Mouse (Mus musculus): ENCODE data around the gene Map2k1.

The Map2k1 gene

DNA sequence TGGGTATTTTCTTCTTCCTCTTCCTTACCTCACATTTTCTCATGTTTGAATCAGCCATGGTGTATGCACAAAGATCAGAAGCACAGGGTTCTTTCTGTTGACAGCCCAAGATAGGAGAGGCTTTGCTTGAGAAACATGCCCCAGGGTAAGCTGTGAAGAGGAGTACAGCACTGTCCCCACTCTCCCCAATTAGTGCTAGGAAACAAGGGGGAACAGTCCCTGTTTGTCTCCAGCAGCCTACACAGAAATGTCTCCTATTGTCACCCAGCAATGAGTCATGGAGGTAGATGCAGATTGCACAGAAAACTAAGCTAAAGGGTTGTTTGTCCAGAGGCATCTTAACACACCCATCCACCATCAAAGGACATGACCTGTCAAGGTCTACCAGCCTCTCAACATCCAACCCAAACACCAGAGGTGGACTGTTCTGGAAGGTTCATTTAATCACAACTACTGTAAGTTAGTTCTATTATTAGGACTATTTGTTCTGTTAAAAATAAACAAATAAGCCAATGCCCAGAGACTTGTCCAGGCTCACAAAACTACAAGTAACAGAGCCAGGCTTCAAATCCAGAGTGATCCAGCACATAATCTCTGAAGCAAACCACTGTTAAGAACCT is 3.2 kb downstream of the Map2k1 start:
- in situ Hi-C loops (cut with MboI, MseI): no loop called here

GRCm38 (mm10) chr9:64249371-64249770 is 4.1 kb downstream of the Map2k1 start:
- in situ Hi-C loops (cut with MboI, MseI): no loop called here

- in situ Hi-C loops (cut with MboI, MseI): no loop called here
These were observed 11.0 kb downstream of the Map2k1 start for GRCm38 (mm10) chr9:64242381-64242831.

DNA sequence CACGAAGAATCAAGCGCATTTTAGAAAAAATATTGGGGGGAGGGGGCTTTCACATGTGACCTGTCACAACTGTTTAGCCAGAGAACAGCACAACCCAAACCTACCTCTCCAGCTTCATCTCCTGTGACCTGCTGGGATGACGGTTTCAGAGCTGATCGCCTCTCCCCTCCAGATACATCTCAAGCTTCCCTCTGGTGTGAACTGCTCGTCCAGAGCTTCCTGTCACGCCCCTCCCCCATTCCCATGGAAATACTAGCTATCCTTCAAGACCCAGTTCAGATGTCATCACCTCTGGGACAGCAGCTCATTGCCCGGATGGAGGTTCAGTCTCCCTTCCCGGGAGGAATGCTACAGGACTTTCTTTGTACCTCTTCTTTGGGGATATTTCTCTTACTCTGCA is 12.8 kb downstream of the Map2k1 start:
- in situ Hi-C loops (cut with MboI, MseI): no loop called here

- in situ Hi-C loops (cut with MboI, MseI): no loop called here
These were observed 13.3 kb downstream of the Map2k1 start for GRCm38 (mm10) chr9:64240116-64240515.

- in situ Hi-C loops (cut with MboI, MseI): no loop called here
These were observed 17.4 kb downstream of the Map2k1 start for GRCm38 (mm10) chr9:64236056-64236455.

DNA sequence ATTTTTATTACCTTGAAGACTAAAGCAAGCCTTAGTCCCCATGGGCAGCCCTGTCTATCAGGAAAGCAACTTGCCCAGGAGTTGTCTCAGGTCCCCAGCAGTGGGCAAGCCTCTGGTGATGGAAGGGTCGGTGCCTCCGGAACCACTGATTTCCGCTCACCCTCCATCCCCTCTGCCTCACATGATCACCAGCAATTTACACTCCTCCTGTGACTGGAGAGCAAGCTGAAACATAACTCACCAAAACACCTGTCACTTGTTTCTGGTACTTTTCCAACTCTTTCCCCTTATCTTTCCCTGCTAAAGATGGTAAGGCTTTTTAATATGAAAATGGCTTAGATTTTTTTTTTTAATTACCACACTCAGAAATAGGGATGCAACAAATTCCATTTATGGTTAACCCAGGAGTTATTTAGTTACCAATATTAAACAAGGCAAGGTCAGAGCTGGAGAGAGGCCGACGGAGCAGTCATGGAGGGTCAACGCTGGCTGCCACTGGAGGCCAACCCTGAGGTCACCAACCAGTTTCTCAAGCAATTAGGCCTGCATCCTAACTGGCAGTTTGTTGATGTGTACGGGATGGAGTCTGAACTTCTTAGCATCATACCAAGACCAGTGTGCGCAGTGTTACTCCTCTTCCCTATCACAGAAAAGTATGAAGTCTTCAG is 18.5 kb downstream of the Map2k1 start, which contains the start of gene Uchl4:
Gene Uchl4 (plus strand): TSS at position 434 of the 668 bp plus-strand sequence.
- in situ Hi-C loops (cut with MboI, MseI): no loop called here

DNA sequence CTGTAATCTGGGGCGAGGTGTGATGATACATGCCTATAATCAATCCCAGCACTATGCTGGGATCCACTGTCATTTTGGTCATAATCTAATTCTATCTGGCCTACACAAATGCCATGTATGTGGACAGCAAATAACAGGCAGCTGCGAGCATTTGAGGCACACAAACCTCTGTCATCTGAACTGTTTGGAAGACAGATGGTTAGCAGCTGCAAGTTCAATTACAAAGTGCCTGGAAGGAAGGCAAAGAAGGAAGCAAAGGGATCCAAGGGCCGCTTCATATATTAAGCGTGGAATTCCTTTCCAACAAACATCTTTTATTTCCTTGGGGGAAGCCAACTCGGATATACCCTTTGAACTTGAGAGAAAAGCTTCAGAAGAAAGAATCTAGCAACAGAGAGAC is 19.8 kb downstream of the Map2k1 start:
- in situ Hi-C loops (cut with MboI, MseI): no loop called here

GRCm38 (mm10) chr9:64232257-64232957 is 21.0 kb downstream of the Map2k1 start:
- in situ Hi-C loops (cut with MboI, MseI): no loop called here

DNA sequence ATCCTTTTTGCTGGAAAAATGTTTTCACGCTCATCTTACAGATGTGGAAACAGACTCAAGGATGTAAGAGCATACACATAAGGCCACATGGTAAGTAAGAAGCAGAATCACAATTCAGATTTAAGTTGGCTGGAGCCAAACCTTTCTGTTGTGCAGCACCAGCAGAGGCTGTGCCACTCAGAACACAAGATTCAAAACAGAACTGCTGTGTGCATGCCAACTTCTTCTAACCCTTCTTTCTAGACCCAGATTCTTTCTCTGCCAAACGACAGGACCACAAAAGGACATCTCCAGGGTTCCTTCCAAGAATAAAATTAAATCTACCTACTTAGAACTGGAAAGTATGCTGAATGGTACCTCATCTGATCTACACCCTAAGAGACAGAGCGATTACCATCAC is 21.8 kb downstream of the Map2k1 start:
- in situ Hi-C loops (cut with MboI, MseI): no loop called here

- in situ Hi-C loops (cut with MboI, MseI): no loop called here
These were observed 22.3 kb downstream of the Map2k1 start for GRCm38 (mm10) chr9:64231171-64231570.

DNA sequence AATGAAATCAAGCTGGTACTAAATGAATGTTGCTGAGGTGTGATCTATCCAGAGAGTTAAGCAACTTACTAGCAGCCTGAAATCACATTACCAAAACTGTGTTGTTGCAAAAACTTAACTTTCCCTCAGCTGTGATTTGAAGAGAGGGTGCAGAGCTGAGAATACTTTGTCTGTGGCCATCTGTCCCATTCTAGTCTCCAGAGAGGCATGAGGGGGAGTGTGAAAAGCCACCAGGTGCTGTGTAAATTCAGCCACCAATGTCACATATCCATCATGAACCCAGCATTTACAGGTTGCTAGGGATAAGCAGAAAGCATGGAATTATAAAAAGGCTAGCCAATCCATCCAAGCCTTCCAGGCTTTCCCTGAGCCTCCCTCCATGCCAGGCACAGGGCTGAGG is 24.5 kb downstream of the Map2k1 start:
- in situ Hi-C loops (cut with MboI, MseI): no loop called here

GRCm38 (mm10) chr9:64227736-64228135 is 25.7 kb downstream of the Map2k1 start:
- in situ Hi-C loops (cut with MboI, MseI): no loop called here

GRCm38 (mm10) chr9:64225805-64226204 is 27.6 kb downstream of the Map2k1 start:
- in situ Hi-C loops (cut with MboI, MseI): no loop called here

DNA sequence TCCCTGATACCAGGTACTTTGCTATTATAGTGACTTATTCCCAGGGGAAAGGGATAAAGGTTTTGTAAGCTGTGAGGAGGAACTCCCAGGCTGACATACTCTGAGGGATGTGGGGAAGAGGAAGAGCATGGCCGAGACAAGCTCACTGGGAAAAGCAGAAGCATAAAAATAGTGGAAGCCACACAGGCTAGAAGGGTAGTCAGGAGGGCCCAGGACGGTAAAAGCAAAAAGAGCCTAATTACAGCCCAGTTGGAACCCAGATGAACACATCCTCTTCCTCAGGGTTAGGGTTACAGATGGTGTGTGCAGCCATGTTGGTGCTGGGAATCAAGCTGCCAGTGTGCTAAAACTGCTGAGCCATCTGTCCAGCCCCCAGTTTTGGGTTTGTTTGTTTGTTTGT is 31.3 kb downstream of the Map2k1 start:
- in situ Hi-C loops (cut with MboI, MseI): no loop called here

DNA sequence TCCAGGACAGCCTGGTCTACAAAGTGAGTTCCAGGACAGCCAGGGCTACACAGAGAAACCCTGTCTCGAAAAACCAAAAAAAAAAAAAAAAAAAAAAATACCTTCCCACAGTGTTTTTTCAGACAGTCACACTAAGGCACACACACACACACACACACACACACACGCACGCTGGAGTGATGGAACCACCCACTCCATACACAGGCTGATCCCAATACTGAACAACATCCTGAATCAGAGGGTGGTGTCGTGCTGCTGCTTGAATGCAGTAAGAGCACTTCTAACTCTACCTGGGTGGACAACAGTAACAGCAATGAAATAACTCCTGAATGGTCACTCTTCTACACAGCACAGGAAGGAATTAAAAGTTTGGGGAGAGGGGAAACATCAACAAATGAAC is 32.0 kb downstream of the Map2k1 start:
- in situ Hi-C loops (cut with MboI, MseI): no loop called here

DNA sequence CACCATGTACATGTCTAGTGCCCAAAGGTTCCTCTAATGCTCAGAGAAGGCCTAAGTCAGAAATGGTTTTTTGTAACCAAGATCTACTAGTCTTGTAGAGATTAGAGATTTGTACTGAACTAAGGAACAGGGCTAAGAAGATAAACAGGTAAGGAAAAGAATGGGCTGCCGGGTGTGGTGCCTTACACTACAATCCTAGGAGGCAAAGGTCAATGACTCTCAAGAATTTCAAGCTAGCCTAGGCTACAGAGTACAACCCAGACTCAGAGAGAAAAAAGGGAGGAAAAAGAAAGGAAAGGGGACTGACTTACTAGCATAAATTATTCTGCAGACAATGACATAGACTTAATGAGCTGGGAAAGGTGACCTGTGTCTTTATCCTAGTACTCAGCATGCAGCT is 32.8 kb downstream of the Map2k1 start:
- in situ Hi-C loops (cut with MboI, MseI): no loop called here

GRCm38 (mm10) chr9:64219772-64220420 is 33.5 kb downstream of the Map2k1 start:
- in situ Hi-C loops (cut with MboI, MseI): no loop called here

GRCm38 (mm10) chr9:64219305-64219704 is 34.1 kb downstream of the Map2k1 start:
- in situ Hi-C loops (cut with MboI, MseI): no loop called here

GRCm38 (mm10) chr9:64217887-64218286 is 35.5 kb downstream of the Map2k1 start:
- in situ Hi-C loops (cut with MboI, MseI): no loop called here

DNA sequence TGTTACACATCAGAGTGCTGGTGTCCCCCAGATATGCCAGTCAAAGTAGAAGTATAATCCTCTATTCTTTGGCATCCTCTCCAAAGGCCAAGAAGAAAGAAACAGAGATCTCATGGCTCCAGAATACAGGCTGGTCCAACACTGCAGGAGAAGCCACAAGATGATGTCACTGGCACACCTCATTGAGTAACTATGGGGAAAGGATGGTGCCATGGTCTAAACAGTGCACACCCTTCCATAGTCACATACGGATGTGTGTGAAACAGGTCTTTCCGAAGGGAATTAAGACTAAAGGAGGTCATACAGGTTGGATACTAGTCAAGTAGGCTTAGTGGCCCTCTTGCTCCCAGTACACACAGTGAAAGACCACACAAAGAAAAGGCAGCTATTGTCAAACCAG is 36.8 kb downstream of the Map2k1 start:
- in situ Hi-C loops (cut with MboI, MseI): no loop called here

DNA sequence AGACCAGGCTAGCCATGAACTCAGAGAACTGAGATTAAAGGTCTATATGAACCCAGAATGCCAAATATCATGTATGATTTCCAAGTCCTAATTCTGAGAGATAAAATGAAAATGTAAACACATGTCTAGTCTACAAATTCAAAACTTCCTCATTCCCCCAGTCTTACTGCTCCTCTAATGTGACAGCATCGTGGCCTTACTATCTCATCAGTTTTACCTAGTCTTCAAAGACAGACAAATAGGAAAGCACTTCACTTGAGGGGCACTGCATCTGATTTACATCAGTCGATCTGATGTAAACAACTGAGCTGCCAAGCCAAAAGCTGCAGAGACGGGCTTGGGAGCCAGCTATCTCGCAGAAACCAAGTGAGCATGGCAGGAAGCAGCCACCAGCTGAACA is 37.3 kb downstream of the Map2k1 start:
- in situ Hi-C loops (cut with MboI, MseI): no loop called here
